Mouse (Mus musculus) limb, embryonic 13.5 days (tissue): ENCODE data around the gene Krt79. TPM values are rescaled to one million over a fixed set of nuclear protein-coding genes. Genes with fewer than 3 reads are reported as not detected.

Experiments used
- ATAC-seq: fragments of 200-750 bp; cut with Nextera tagmentation; 2 replicates; pipeline ENCODE4 v1.8.0; 2017; ENCODE audit warnings: low read depth, moderate number of reproducible peaks, moderate TSS enrichment; ENCODE audit not compliant: low FRiP score
- H3K27ac ChIP-seq: fragments of 300-500 bp; sonication (generic); 2 replicates; pipeline ENCODE4 v1.5.1; 2015; ENCODE audit warnings: inconsistent platforms, mild to moderate bottlenecking, moderate library complexity
- H3K27me3 ChIP-seq: fragments of 300-500 bp; sonication (generic); 2 replicates; pipeline ENCODE4 v1.6.1; 2015; ENCODE audit warnings: mild to moderate bottlenecking, inconsistent platforms
- H3K36me3 ChIP-seq: fragments of 300-500 bp; sonication (generic); 2 replicates; pipeline ENCODE4 v1.6.1; 2015; ENCODE audit warnings: inconsistent platforms, mild to moderate bottlenecking, moderate library complexity
- H3K4me1 ChIP-seq: fragments of 300-500 bp; sonication (generic); 2 replicates; pipeline ENCODE4 v1.6.1; 2015; ENCODE audit warnings: inconsistent platforms
- H3K4me2 ChIP-seq: fragments of 300-500 bp; sonication (generic); replicated peaks from 2 replicates; pipeline ENCODE4 v1.6.1; 2015; ENCODE audit warnings: inconsistent platforms, mild to moderate bottlenecking, moderate library complexity
- H3K4me3 ChIP-seq: fragments of 300-500 bp; sonication (generic); 2 replicates; pipeline ENCODE4 v1.5.1; 2015; ENCODE audit warnings: moderate library complexity, mild to moderate bottlenecking, inconsistent platforms
- H3K9ac ChIP-seq: fragments of 300-500 bp; sonication (generic); 2 replicates; pipeline ENCODE4 v1.6.1; 2015; ENCODE audit warnings: mild to moderate bottlenecking, inconsistent platforms
- H3K9me3 ChIP-seq: fragments of 300-500 bp; sonication (generic); 2 replicates; pipeline ENCODE4 v1.6.1; 2016; ENCODE audit warnings: inconsistent platforms
- WGBS: fragments of 180-500 bp; shearing (Covaris S2); methylation state at CpG from one replicate; pipeline ENCODE4 v1.1.7; 2015; 5-methylcytosine and 5-hydroxymethylcytosine counted together
- polyA plus RNA-seq: library from polyadenylated mRNA; unstranded; fragments of >200 nt; fragmentation: Nextera tagmentation; extraction: Ambion mirVana; gene quantifications from 2 replicates; pipeline ENCODE4 v1.2.1, GENCODE M21; 2015

Gene Krt79
- polyA plus RNA-seq, 1 experiment from 2014 or later = 0.15 TPM

DNA sequence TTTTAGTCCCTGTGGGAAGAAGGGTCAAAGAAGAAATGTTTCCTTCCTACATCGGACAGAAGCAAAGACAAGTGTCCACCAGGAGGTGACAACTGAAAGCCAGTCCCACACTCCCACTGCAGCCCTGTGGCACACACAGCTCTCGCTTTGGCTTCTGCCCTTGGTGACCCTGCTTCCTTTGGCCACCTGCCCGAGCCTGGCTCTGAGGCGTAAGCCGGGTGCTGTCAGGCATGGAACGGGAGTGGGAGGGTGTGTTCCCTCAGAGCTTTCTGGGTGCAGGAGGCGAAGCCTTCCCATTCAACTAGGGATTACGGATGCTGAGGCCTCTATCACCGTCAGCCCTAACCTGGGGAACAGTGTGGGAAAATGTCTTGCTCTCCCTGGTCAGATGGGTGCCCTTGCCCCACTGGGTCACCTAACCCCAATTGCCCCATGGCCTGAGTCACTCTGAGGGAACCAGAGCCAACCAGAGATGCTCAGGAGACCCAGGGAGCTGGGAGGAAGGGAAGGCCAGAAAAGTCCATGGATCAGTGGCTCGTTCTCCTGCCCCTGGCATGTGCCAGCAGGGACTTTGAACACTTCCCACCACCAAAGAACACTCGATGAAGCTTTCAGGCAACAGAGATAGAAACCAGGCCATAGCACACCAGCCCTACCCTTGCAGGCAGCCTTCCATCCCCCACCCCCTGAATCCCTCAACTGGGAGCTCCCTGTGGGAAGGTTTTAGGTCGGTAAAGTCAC is 12.6 kb downstream of the Krt79 start:
- Histone ChIP-seq H3K27me3 (peaks cover 35% of the 10 kb centered on the region), H3K4me2 (no peak overlapping the region), H3K4me1 (peaks cover 28% of the 10 kb centered on the region), H3K4me3 (no peak overlapping the region), H3K9ac (no peak overlapping the region), H3K9me3 (no peaks in the 10 kb centered on the region), H3K27ac (no peak overlapping the region), H3K36me3 (no peaks in the 10 kb centered on the region)
- whole genome bisulfite sequencing = 70% methylated on average over 12 of the region's 12 CpGs
- no peak for ATAC-seq

DNA sequence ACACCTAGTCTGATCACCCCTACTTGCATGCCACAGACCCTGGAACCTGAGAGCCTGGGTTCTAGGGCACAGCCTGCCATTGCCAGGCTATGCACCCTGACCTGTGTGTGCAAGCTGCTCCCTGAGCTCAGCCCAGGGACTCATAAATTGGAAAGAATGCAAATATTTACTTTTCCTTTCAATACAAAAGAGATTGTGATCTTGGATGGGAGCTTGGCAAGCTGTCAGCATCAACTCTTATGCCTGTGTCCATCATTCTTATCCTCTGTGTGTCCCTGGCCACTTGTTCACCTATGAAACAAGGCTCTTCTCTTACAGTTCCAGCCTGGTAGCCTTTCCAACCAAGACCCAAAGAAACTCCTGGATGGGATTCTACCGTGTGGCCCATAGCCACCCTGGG is 15.1 kb downstream of the Krt79 start:
- Histone ChIP-seq H3K27me3 (peaks cover 11% of the 10 kb centered on the region), H3K27ac (no peak overlapping the region), H3K9ac (no peak overlapping the region), H3K4me3 (no peak overlapping the region), H3K4me2 (no peak overlapping the region), H3K9me3 (no peaks in the 10 kb centered on the region), H3K36me3 (no peaks in the 10 kb centered on the region), H3K4me1 (peaks cover 22% of the 10 kb centered on the region)
- 81% methylated on average over 1 of the region's 1 CpGs for WGBS
- no peak for ATAC-seq

DNA sequence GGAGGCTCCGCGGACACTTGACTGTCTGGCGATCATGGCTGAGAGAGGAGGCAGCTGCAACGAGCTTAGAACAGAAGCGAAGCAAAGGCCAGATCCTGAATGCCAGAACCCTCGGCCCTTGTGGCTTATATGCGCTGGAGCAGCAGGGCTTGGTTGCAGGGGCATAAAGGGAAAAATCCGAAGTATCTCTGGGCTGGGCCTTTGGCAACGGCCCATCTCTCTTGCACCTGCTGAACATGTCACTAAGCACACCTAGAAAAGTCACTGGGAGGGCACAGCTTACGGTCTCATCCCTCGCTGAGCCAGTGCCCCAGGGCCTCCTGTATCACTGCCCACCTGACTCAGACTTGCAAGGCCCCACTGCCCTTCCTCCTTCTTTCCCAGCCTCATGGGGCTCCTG is 15.5 kb downstream of the Krt79 start, which contains the start of gene Krt4:
Gene Krt4 (minus strand): TSS at position 101 of the 400 bp plus-strand sequence.
- no peaks in the 10 kb centered on the region for H3K36me3 ChIP-seq
- H3K4me1 ChIP-seq = peaks cover 18% of the 10 kb centered on the region
- H3K4me2 ChIP-seq = no peak within 1 kb of the TSS
- H3K27me3 ChIP-seq = peaks cover 6% of the 10 kb centered on the region
- no peak for ATAC-seq
- no peak within 1 kb of the TSS for H3K9ac ChIP-seq
- WGBS = 81% methylated on average over 11 of the region's 11 CpGs
- no peak within 1 kb of the TSS for H3K27ac ChIP-seq
- no peaks in the 10 kb centered on the region for H3K9me3 ChIP-seq
- no peak within 1 kb of the TSS for H3K4me3 ChIP-seq

DNA sequence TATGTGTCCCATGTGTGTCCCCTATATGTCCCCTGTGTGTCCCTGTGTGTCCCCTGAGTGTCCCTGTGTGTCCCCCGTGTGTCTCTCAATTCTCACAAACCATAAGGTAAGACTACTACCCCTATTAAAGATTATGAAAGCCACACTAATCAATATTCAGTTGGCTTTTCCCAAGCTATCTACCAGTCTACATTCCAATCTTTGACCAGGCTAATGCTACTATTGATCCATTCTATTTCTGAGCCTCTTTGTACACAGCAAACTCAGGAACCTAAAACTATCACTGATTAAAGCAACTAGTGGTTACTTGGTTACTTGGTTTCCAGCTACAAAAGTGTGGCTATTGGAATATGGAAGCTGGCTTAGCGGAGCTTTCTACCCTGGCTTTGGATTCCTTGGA is 17.8 kb downstream of the Krt79 start:
- no peak for ATAC-seq
- WGBS = 93% methylated on average over 2 of the region's 2 CpGs
- Histone ChIP-seq H3K4me2 (no peak overlapping the region), H3K27ac (no peak overlapping the region), H3K9me3 (no peaks in the 10 kb centered on the region), H3K4me3 (no peak overlapping the region), H3K9ac (no peak overlapping the region), H3K36me3 (no peaks in the 10 kb centered on the region), H3K27me3 (peaks cover 4% of the 10 kb centered on the region; the same call in 1 of the 2 replicates), H3K4me1 (no peaks in the 10 kb centered on the region)

DNA sequence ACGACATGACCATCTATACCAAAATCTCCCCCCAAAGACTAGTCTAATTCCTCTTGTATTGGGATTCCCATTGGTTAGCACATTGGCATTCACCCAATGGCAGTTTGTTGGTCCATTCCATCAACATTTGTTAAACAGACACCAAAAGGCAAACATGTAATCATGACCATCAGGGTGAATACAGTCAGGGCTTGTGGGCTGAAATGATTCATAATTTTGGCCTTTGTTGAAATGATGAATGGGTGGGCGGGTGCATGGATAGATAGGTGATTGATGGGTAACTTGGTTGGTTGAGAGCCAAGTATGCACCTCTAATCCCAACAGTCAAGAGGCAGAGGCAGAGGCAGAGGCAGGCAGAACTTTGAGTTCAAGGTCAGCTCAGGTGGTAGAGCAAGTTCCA is 24.1 kb downstream of the Krt79 start:
- no peak for ATAC-seq
- no peak overlapping the region for H3K4me3 ChIP-seq
- no peak overlapping the region for H3K4me2 ChIP-seq
- H3K9ac ChIP-seq = no peak overlapping the region
- H3K27ac ChIP-seq = no peak overlapping the region
- H3K36me3 ChIP-seq = no peaks in the 10 kb centered on the region
- no peaks in the 10 kb centered on the region for H3K4me1 ChIP-seq
- no peaks in the 10 kb centered on the region for H3K9me3 ChIP-seq
- 70% methylated on average over 2 of the region's 2 CpGs for WGBS
- H3K27me3 ChIP-seq = peaks cover 7% of the 10 kb centered on the region; the same call in 1 of the 2 replicates

DNA sequence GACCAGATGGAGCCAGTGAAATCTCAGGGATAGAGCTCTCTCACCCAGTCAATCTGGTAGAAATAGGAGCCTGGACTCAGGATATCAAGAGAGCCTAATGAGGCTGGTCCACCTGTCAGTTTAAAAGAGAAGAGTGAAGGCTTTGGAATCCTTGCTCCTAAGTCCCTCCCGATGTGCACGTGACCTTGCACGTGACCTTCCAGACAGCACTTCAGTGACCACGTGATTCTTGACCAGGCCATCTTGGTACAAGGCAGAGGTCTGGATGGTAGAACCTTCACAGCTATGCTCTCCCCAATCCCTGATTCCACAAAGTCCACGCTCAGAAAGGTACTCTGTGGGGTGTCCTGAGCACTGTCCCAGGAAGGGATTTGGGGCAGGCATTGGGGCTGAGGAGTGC is 35.3 kb downstream of the Krt79 start:
- ATAC-seq = no peak
- H3K27me3 ChIP-seq = no peaks in the 10 kb centered on the region
- H3K36me3 ChIP-seq = no peaks in the 10 kb centered on the region
- WGBS = 85% methylated on average over 5 of the region's 5 CpGs
- H3K4me2 ChIP-seq = no peak overlapping the region
- H3K4me1 ChIP-seq = no peaks in the 10 kb centered on the region
- no peak overlapping the region for H3K9ac ChIP-seq
- H3K4me3 ChIP-seq = no peak overlapping the region
- no peak overlapping the region for H3K27ac ChIP-seq
- H3K9me3 ChIP-seq = no peaks in the 10 kb centered on the region

DNA sequence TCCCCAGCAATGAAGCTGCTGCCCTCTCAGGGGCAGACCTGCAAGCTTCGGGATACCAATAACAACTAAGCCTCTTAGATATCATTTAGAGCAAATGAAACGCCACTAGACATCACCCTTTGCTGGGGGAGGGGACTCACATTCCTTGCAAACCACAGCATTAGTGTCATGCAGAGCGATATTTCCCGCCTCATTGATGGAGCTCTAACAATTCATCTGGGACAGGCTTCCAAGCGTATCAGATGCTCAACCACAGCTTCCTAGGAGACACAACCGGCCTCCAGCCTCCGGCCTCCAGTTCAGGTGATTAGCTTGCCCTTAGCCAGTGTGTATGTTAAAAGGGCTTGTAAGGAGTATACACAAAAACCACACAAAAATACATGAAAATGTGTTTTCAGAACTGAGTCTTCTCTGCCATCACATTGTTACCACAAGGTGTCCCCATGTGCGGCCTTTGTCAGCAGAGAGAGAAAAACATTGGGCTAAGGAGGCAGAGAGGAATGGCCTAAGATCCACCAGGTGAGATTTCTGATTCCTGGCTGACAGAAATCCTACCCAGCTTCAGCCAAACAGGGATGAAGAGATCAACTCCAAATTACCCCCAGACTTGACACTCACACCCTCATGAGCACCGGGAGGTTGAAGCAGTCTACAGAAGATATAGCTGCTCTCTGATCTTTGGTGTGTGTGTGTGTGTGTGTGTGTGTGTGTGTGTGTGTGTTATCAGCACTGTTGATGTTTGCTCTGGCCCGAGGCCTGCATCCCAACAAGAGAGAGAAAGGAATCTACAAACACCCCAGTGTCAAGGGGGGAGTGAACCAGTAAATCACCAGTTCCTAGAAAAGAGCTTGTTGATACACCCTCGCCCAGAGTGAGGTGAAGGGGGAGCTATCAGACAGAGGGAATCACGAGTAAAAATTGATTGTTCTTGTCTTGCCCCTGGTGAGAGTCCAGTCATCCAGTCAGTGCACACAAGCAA is 37.7 kb downstream of the Krt79 start:
- no peaks in the 10 kb centered on the region for H3K36me3 ChIP-seq
- ATAC-seq = no peak
- H3K4me1 ChIP-seq = no peaks in the 10 kb centered on the region
- no peak overlapping the region for H3K9ac ChIP-seq
- no peaks in the 10 kb centered on the region for H3K27me3 ChIP-seq
- no peak overlapping the region for H3K27ac ChIP-seq
- H3K9me3 ChIP-seq = no peaks in the 10 kb centered on the region
- WGBS = 57% methylated on average over 12 of the region's 12 CpGs
- no peak overlapping the region for H3K4me3 ChIP-seq
- no peak overlapping the region for H3K4me2 ChIP-seq

DNA sequence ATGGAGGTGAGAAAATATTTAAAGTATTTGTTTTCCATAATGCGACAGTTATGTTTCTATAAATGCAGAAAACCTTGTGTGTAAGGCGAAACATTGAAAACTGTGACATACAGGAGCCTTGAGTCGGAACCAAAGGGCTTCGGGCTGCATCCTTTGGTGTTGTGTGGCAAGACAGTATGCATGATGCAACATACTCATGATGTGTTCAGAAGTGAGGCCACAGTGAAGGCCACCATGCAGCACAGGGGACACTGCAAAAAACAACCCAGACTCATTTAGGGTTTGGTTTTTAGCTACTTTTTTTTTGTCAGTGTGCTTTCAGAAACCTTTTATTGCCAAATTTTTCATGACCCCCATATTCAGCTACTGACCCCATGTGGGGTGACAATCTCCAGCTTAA is 44.9 kb downstream of the Krt79 start:
- 91% methylated on average over 4 of the region's 4 CpGs for WGBS
- ATAC-seq = no peak
- Histone ChIP-seq H3K4me2 (no peak overlapping the region), H3K27ac (no peak overlapping the region), H3K4me1 (no peaks in the 10 kb centered on the region), H3K4me3 (no peak overlapping the region), H3K9me3 (no peaks in the 10 kb centered on the region), H3K36me3 (no peaks in the 10 kb centered on the region), H3K27me3 (0 out of 2 replicates have a peak, but pooled peaks cover 3% of the 10 kb centered on the region), H3K9ac (no peak overlapping the region)

DNA sequence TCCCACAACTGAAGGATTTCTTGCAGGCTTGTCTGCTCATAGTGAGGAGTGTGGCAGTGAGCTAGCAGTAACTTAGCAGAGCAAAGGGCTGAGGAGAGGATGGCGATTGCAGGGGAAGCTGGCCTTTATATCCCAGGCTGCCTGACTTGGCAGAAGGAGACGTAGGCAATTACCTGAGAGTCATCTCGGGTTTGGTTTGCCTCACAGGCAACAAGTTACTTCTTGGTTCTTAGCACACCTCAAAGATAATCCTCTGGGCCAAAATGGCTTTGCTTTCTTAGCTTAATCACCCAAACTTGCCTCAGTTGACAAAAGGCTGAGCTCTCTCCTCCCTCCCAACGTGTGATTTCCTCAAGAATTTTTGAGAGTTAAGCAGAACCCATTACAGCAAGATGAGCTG is 47.3 kb downstream of the Krt79 start, which contains the start of gene Krt76:
Gene Krt76 (minus strand): TSS at position 101 of the 400 bp plus-strand sequence.
- Histone ChIP-seq H3K4me2 (no peak within 1 kb of the TSS), H3K36me3 (no peaks in the 10 kb centered on the region), H3K4me1 (no peaks in the 10 kb centered on the region), H3K27ac (no peak within 1 kb of the TSS), H3K9me3 (no peaks in the 10 kb centered on the region), H3K27me3 (peaks cover 7% of the 10 kb centered on the region; the same call in 1 of the 2 replicates), H3K4me3 (no peak within 1 kb of the TSS), H3K9ac (no peak within 1 kb of the TSS)
- WGBS = 48% methylated on average over 4 of the region's 4 CpGs
- ATAC-seq = no peak

DNA sequence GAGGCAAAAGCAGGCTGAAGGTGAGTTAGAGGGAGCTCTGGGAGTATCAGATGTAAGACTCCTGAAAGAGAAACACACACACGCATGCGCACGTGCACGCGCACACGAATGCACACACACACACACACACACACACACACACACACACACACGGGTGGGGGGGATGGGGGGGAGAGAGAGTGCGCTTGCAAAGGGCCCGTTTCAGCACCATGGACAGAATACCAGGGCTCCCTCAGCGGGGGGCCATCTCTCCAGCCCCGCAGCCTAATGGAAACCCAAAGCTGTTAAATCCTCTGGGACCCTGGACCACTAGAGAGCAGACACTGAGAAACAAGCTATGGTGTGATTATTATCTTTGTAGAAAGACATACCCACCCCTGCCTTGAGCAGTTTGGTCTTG is 60.3 kb downstream of the Krt79 start:
- H3K9ac ChIP-seq = no peak overlapping the region
- no peaks in the 10 kb centered on the region for H3K4me1 ChIP-seq
- ATAC-seq = no peak
- H3K9me3 ChIP-seq = no peaks in the 10 kb centered on the region
- no peak overlapping the region for H3K4me3 ChIP-seq
- 26% methylated on average over 11 of the region's 11 CpGs for WGBS
- H3K4me2 ChIP-seq = no peak overlapping the region
- no peak overlapping the region for H3K27ac ChIP-seq
- H3K36me3 ChIP-seq = no peaks in the 10 kb centered on the region
- H3K27me3 ChIP-seq = peaks cover 12% of the 10 kb centered on the region; the same call in 1 of the 2 replicates
